Mouse (Mus musculus) forebrain, embryonic 13.5 days (tissue): ENCODE results near the gene Tk1. TPM values are rescaled to one million over a fixed set of nuclear protein-coding genes. Genes with fewer than 3 reads are reported as not detected.

ENCODE experiments used
- ATAC-seq: fragments of 200-750 bp; cut with Nextera tagmentation; 2 replicates; pipeline ENCODE4 v1.8.0; 2017
- H3K27ac ChIP-seq: fragments of 300-500 bp; sonication (generic); 2 replicates; pipeline ENCODE4 v1.5.1; 2015; ENCODE audit warnings: inconsistent platforms, mild to moderate bottlenecking, moderate library complexity
- H3K27me3 ChIP-seq: fragments of 300-500 bp; sonication (generic); 2 replicates; pipeline ENCODE4 v1.6.1; 2015; ENCODE audit warnings: mild to moderate bottlenecking, inconsistent platforms
- H3K36me3 ChIP-seq: fragments of 300-500 bp; sonication (generic); 2 replicates; pipeline ENCODE4 v1.6.1; 2015; ENCODE audit warnings: mild to moderate bottlenecking, inconsistent platforms; ENCODE audit not compliant: poor library complexity, severe bottlenecking
- H3K4me1 ChIP-seq: fragments of 300-500 bp; sonication (generic); 2 replicates; pipeline ENCODE4 v1.6.1; 2015; ENCODE audit warnings: inconsistent platforms
- H3K4me2 ChIP-seq: fragments of 300-500 bp; sonication (generic); 2 replicates; pipeline ENCODE4 v1.6.1; 2015; ENCODE audit warnings: inconsistent platforms, mild to moderate bottlenecking, moderate library complexity
- H3K4me3 ChIP-seq: fragments of 300-500 bp; sonication (generic); 2 replicates; pipeline ENCODE4 v1.5.1; 2015; ENCODE audit warnings: mild to moderate bottlenecking, inconsistent platforms
- H3K9ac ChIP-seq: fragments of 300-500 bp; sonication (generic); 2 replicates; pipeline ENCODE4 v1.6.1; 2015; ENCODE audit warnings: mild to moderate bottlenecking, inconsistent platforms
- H3K9me3 ChIP-seq: fragments of 300-500 bp; sonication (generic); replicated peaks from 2 replicates; pipeline ENCODE4 v1.6.1; 2016; ENCODE audit warnings: inconsistent platforms
- WGBS: fragments of 180-500 bp; shearing (Covaris S2); methylation state at CpG from one replicate; pipeline ENCODE4 v1.1.7; 2015; 5-methylcytosine and 5-hydroxymethylcytosine counted together
- polyA plus RNA-seq: library from polyadenylated mRNA; unstranded; fragments of >200 nt; fragmentation: Nextera tagmentation; extraction: Ambion mirVana; gene quantifications from 2 replicates; pipeline ENCODE4 v1.2.1, GENCODE M21; 2015

Gene Tk1
- polyA plus RNA-seq, 1 experiment from 2014 or later: 103 TPM

- no peak for ATAC-seq
- peaks cover 69% of the 10 kb centered on the region for H3K4me1 ChIP-seq
- no peak overlapping the region for H3K4me2 ChIP-seq
- H3K4me3 ChIP-seq: no peak overlapping the region
- H3K9me3 ChIP-seq: no peaks in the 10 kb centered on the region
- 73% methylated on average over 18 of the region's 18 CpGs for WGBS
- peak overlapping the region; percentile 41; the same call in 1 of the 2 replicates for H3K27ac ChIP-seq
- peaks cover 6% of the 10 kb centered on the region; the same call in 1 of the 2 replicates for H3K36me3 ChIP-seq
- no peaks in the 10 kb centered on the region for H3K27me3 ChIP-seq
- H3K9ac ChIP-seq: peak overlapping the region; percentile 26; the same call in 1 of the 2 replicates
These were observed 2.4 kb upstream of the Tk1 start for GRCm38 (mm10) chr11:117828149-117828887.

GRCm38 (mm10) chr11:117827386-117827785 is 1.5 kb upstream of the Tk1 start:
- Histone ChIP-seq H3K27ac (no peak overlapping the region), H3K9me3 (no peaks in the 10 kb centered on the region), H3K9ac (0 out of 2 replicates have a peak overlapping the region, but pooled peaks have one; percentile 26), H3K4me3 (no peak overlapping the region), H3K27me3 (no peaks in the 10 kb centered on the region), H3K36me3 (peaks cover 15% of the 10 kb centered on the region), H3K4me2 (0 out of 2 replicates have a peak overlapping the region, but pooled peaks have one; percentile 86), H3K4me1 (peaks cover 71% of the 10 kb centered on the region)
- ATAC-seq: no peak
- 77% methylated on average over 3 of the region's 3 CpGs for WGBS

- Histone ChIP-seq H3K4me3 (no peak overlapping the region), H3K9ac (0 out of 2 replicates have a peak overlapping the region, but pooled peaks have one; percentile 26), H3K36me3 (peaks cover 19% of the 10 kb centered on the region), H3K9me3 (no peaks in the 10 kb centered on the region), H3K4me2 (peak overlapping the region; percentile 86), H3K4me1 (peaks cover 66% of the 10 kb centered on the region), H3K27ac (peak overlapping the region; percentile 89; the same call in 1 of the 2 replicates), H3K27me3 (no peaks in the 10 kb centered on the region)
- WGBS: 74% methylated on average over 8 of the region's 8 CpGs
- no peak for ATAC-seq
These were observed 1.0 kb upstream of the Tk1 start for GRCm38 (mm10) chr11:117826916-117827315.

GRCm38 (mm10) chr11:117826164-117826563 is 272 bp upstream of the Tk1 start:
- peaks cover 27% of the 10 kb centered on the region for H3K36me3 ChIP-seq
- H3K4me3 ChIP-seq: peak overlapping the region; percentile 56
- H3K27me3 ChIP-seq: no peaks in the 10 kb centered on the region
- 3% methylated on average over 5 of the region's 5 CpGs for WGBS
- H3K9me3 ChIP-seq: no peaks in the 10 kb centered on the region
- ATAC-seq: no peak; the same call in 1 of the 2 replicates
- peaks cover 63% of the 10 kb centered on the region for H3K4me1 ChIP-seq
- peak overlapping the region; percentile 82 for H3K9ac ChIP-seq
- H3K27ac ChIP-seq: peak overlapping the region; percentile 89
- H3K4me2 ChIP-seq: peak overlapping the region; percentile 86

GRCm38 (mm10) chr11:117824060-117824969 is 1.6 kb downstream of the Tk1 start:
- Histone ChIP-seq H3K36me3 (peaks cover 45% of the 10 kb centered on the region), H3K27me3 (no peaks in the 10 kb centered on the region), H3K9ac (peak overlapping the region; percentile 82), H3K4me2 (peak overlapping the region; percentile 86), H3K4me1 (peaks cover 66% of the 10 kb centered on the region), H3K4me3 (peak overlapping the region; percentile 56), H3K27ac (peak overlapping the region; percentile 89; the same call in 1 of the 2 replicates), H3K9me3 (no peaks in the 10 kb centered on the region)
- WGBS: 13% methylated on average over 23 of the region's 23 CpGs
- peak; percentile 76 for ATAC-seq

GRCm38 (mm10) chr11:117823411-117823810 is 2.5 kb downstream of the Tk1 start:
- 93% methylated on average over 6 of the region's 6 CpGs for WGBS
- peaks cover 54% of the 10 kb centered on the region for H3K36me3 ChIP-seq
- no peak overlapping the region for H3K9ac ChIP-seq
- H3K4me1 ChIP-seq: peaks cover 63% of the 10 kb centered on the region
- H3K9me3 ChIP-seq: no peaks in the 10 kb centered on the region
- no peak for ATAC-seq
- H3K27ac ChIP-seq: no peak overlapping the region
- no peak overlapping the region for H3K4me3 ChIP-seq
- no peaks in the 10 kb centered on the region for H3K27me3 ChIP-seq
- H3K4me2 ChIP-seq: peak overlapping the region; percentile 86; the same call in 1 of the 2 replicates

GRCm38 (mm10) chr11:117822728-117823241 is 3.1 kb downstream of the Tk1 start:
- Histone ChIP-seq H3K4me2 (no peak overlapping the region; the same call in 1 of the 2 replicates), H3K27me3 (no peaks in the 10 kb centered on the region), H3K9me3 (no peaks in the 10 kb centered on the region), H3K36me3 (peaks cover 60% of the 10 kb centered on the region), H3K27ac (no peak overlapping the region), H3K9ac (peak overlapping the region; percentile 34; the same call in 1 of the 2 replicates), H3K4me3 (no peak overlapping the region), H3K4me1 (peaks cover 56% of the 10 kb centered on the region)
- ATAC-seq: no peak
- 82% methylated on average over 7 of the region's 7 CpGs for WGBS

GRCm38 (mm10) chr11:117821868-117822267 is 4.0 kb downstream of the Tk1 start:
- no peak overlapping the region for H3K27ac ChIP-seq
- ATAC-seq: no peak
- H3K4me1 ChIP-seq: peaks cover 47% of the 10 kb centered on the region
- no peak overlapping the region for H3K4me2 ChIP-seq
- peaks cover 70% of the 10 kb centered on the region for H3K36me3 ChIP-seq
- 89% methylated on average over 9 of the region's 9 CpGs for WGBS
- H3K4me3 ChIP-seq: no peak overlapping the region
- H3K27me3 ChIP-seq: no peaks in the 10 kb centered on the region
- H3K9me3 ChIP-seq: no peaks in the 10 kb centered on the region
- H3K9ac ChIP-seq: no peak overlapping the region

GRCm38 (mm10) chr11:117820173-117820572 is 5.7 kb downstream of the Tk1 start:
- ATAC-seq: no peak
- Histone ChIP-seq H3K4me1 (peaks cover 32% of the 10 kb centered on the region), H3K27me3 (no peaks in the 10 kb centered on the region), H3K4me2 (no peak overlapping the region), H3K9me3 (no peaks in the 10 kb centered on the region), H3K36me3 (peaks cover 85% of the 10 kb centered on the region), H3K9ac (0 out of 2 replicates have a peak overlapping the region, but pooled peaks have one; percentile 6), H3K27ac (no peak overlapping the region), H3K4me3 (no peak overlapping the region)
- 93% methylated on average over 7 of the region's 7 CpGs for WGBS

GRCm38 (mm10) chr11:117819095-117819494 is 6.8 kb downstream of the Tk1 start:
- peaks cover 22% of the 10 kb centered on the region for H3K4me1 ChIP-seq
- no peak overlapping the region for H3K9ac ChIP-seq
- no peak overlapping the region for H3K4me2 ChIP-seq
- H3K36me3 ChIP-seq: peaks cover 96% of the 10 kb centered on the region
- no peak for ATAC-seq
- WGBS: 56% methylated on average over 8 of the region's 8 CpGs
- no peaks in the 10 kb centered on the region for H3K9me3 ChIP-seq
- H3K27ac ChIP-seq: no peak overlapping the region
- no peaks in the 10 kb centered on the region for H3K27me3 ChIP-seq
- no peak overlapping the region for H3K4me3 ChIP-seq

GRCm38 (mm10) chr11:117816389-117816996 is 9.4 kb downstream of the Tk1 start:
- Histone ChIP-seq H3K9me3 (no peaks in the 10 kb centered on the region), H3K4me3 (no peak overlapping the region), H3K36me3 (peaks cover 96% of the 10 kb centered on the region), H3K27ac (no peak overlapping the region), H3K27me3 (no peaks in the 10 kb centered on the region), H3K4me2 (no peak overlapping the region), H3K4me1 (peaks cover 10% of the 10 kb centered on the region), H3K9ac (no peak overlapping the region)
- ATAC-seq: no peak
- WGBS: 88% methylated on average over 13 of the region's 13 CpGs
